Mouse (Mus musculus) neural tube, embryonic 14.5 days (tissue): ENCODE data around the gene Cox4i2. TPM values are rescaled to one million over a fixed set of nuclear protein-coding genes. Genes with fewer than 3 reads are reported as not detected.

Source experiments
- ATAC-seq: fragments of 200-750 bp; cut with Nextera tagmentation; 2 replicates; pipeline ENCODE4 v1.8.0; 2017; ENCODE audit warnings: low read depth, mild to moderate bottlenecking, moderate TSS enrichment, moderate library complexity
- H3K27ac ChIP-seq: fragments of 300-500 bp; sonication (generic); 2 replicates; pipeline ENCODE4 v1.5.1; 2014; ENCODE audit warnings: low read depth, mild to moderate bottlenecking, control low read depth, low read length, moderate library complexity, mixed read lengths
- H3K27me3 ChIP-seq: fragments of 300-500 bp; sonication (generic); 2 replicates; pipeline ENCODE4 v1.6.1; 2014; ENCODE audit warnings: low read length; ENCODE audit not compliant: control insufficient read depth, insufficient read depth
- H3K36me3 ChIP-seq: fragments of 300-500 bp; sonication (generic); 2 replicates; pipeline ENCODE4 v1.6.1; 2014; ENCODE audit warnings: low read length, mixed read lengths; ENCODE audit not compliant: control insufficient read depth, insufficient read depth
- H3K4me1 ChIP-seq: fragments of 300-500 bp; sonication (generic); 2 replicates; pipeline ENCODE4 v1.6.1; 2014; ENCODE audit warnings: low read length; ENCODE audit not compliant: control insufficient read depth, insufficient read depth
- H3K4me2 ChIP-seq: fragments of 300-500 bp; sonication (generic); 2 replicates; pipeline ENCODE4 v1.6.1; 2014; ENCODE audit warnings: mild to moderate bottlenecking, low read depth, low read length, control low read depth
- H3K4me3 ChIP-seq: fragments of 300-500 bp; sonication (generic); 2 replicates; pipeline ENCODE4 v1.5.1; 2014; ENCODE audit warnings: low read depth, low read length, control low read depth, mixed read lengths
- H3K9ac ChIP-seq: fragments of 300-500 bp; sonication (generic); replicated peaks from 2 replicates; pipeline ENCODE4 v1.6.1; 2014; ENCODE audit warnings: low read depth, mild to moderate bottlenecking, control low read depth, low read length, mixed read lengths
- H3K9me3 ChIP-seq: fragments of 300-500 bp; sonication (generic); 2 replicates; pipeline ENCODE4 v1.6.1; 2016; ENCODE audit warnings: low read length; ENCODE audit not compliant: control insufficient read depth
- whole genome bisulfite sequencing: fragments of 180-500 bp; shearing (Covaris S2); extraction: QIAGEN DNeasy Blood & Tissue Kit; methylation state at CpG from one replicate; pipeline ENCODE4 v1.1.7; 2014; 5-methylcytosine and 5-hydroxymethylcytosine counted together
- polyA plus RNA-seq: library from polyadenylated mRNA; unstranded; fragments of >200 nt; fragmentation: Nextera tagmentation; extraction: Ambion mirVana; gene quantifications from 2 replicates; pipeline ENCODE4 v1.2.1, GENCODE M21; 2014

Cox4i2 gene
- polyA plus RNA-seq, 1 experiment from 2014 or later = 4.5 TPM

GRCm38 (mm10) chr2:152756474-152757393 lies 2.8 kb downstream of the Cox4i2 start:
- ATAC-seq = peak; percentile 45; the same call in 1 of the 2 replicates

GRCm38 (mm10) chr2:152757478-152757877 lies 3.5 kb downstream of the Cox4i2 start:
- ATAC-seq = no peak
- Histone ChIP-seq H3K27ac (no peak overlapping the region), H3K4me1 (peaks cover 4% of the 10 kb centered on the region; the same call in 1 of the 2 replicates), H3K9ac (no peak overlapping the region), H3K4me3 (no peak overlapping the region), H3K4me2 (no peak overlapping the region), H3K9me3 (no peaks in the 10 kb centered on the region), H3K36me3 (no peaks in the 10 kb centered on the region), H3K27me3 (no peaks in the 10 kb centered on the region)
- WGBS = 86% methylated on average over 2 of the region's 2 CpGs

More at GRCm38 (mm10) chr2:152756474-152757393, 2.8 kb downstream of the Cox4i2 start:
- Histone ChIP-seq H3K27ac (no peak overlapping the region), H3K9ac (no peak overlapping the region), H3K27me3 (no peaks in the 10 kb centered on the region), H3K9me3 (no peaks in the 10 kb centered on the region), H3K36me3 (no peaks in the 10 kb centered on the region), H3K4me3 (no peak overlapping the region), H3K4me1 (peaks cover 4% of the 10 kb centered on the region; the same call in 1 of the 2 replicates), H3K4me2 (no peak overlapping the region)
- 59% methylated on average over 17 of the region's 17 CpGs for WGBS

DNA sequence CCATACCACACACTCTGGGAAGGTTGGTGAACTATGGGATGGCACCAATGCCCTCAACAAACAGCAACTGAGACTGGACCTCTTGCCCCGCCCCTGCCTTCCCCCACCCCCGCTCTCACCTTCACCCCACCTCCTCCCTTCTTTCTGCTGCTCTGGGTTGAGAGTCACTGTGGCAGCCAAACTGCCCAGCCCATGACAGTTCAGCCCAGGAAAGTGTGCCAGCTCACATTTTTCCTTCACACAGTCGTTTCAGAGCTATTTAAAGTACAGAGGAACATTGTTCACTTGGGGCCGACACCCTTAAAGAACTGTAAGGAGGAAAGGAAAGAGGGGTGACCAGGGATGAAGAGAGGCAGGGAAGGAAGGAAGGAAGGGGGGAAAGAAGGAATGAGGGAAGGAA lies 4.4 kb downstream of the Cox4i2 start:
- peaks cover 4% of the 10 kb centered on the region; the same call in 1 of the 2 replicates for H3K4me1 ChIP-seq
- 39% methylated on average over 4 of the region's 4 CpGs for WGBS
- H3K9ac ChIP-seq = no peak overlapping the region
- H3K36me3 ChIP-seq = no peaks in the 10 kb centered on the region
- no peak overlapping the region for H3K4me2 ChIP-seq
- H3K27ac ChIP-seq = no peak overlapping the region
- no peaks in the 10 kb centered on the region for H3K9me3 ChIP-seq
- H3K27me3 ChIP-seq = no peaks in the 10 kb centered on the region
- ATAC-seq = no peak
- no peak overlapping the region for H3K4me3 ChIP-seq

GRCm38 (mm10) chr2:152763310-152763709 lies 9.3 kb downstream of the Cox4i2 start:
- Histone ChIP-seq H3K27me3 (no peaks in the 10 kb centered on the region), H3K4me3 (no peak overlapping the region), H3K4me2 (no peak overlapping the region), H3K27ac (no peak overlapping the region), H3K36me3 (no peaks in the 10 kb centered on the region), H3K9me3 (no peaks in the 10 kb centered on the region), H3K4me1 (peaks cover 13% of the 10 kb centered on the region), H3K9ac (no peak overlapping the region)
- 82% methylated on average over 6 of the region's 6 CpGs for WGBS
- no peak for ATAC-seq

GRCm38 (mm10) chr2:152764172-152765044 lies 10.4 kb downstream of the Cox4i2 start:
- no peak overlapping the region for H3K27ac ChIP-seq
- H3K4me3 ChIP-seq = no peak overlapping the region
- H3K36me3 ChIP-seq = no peaks in the 10 kb centered on the region
- peaks cover 13% of the 10 kb centered on the region for H3K4me1 ChIP-seq
- 0 out of 2 replicates have a peak overlapping the region, but pooled peaks have one; percentile 3 for H3K9ac ChIP-seq
- peak; percentile 19; the same call in 1 of the 2 replicates for ATAC-seq
- WGBS = 2% methylated on average over 14 of the region's 14 CpGs
- peak overlapping the region; percentile 32 for H3K4me2 ChIP-seq
- no peaks in the 10 kb centered on the region for H3K27me3 ChIP-seq
- no peaks in the 10 kb centered on the region for H3K9me3 ChIP-seq

DNA sequence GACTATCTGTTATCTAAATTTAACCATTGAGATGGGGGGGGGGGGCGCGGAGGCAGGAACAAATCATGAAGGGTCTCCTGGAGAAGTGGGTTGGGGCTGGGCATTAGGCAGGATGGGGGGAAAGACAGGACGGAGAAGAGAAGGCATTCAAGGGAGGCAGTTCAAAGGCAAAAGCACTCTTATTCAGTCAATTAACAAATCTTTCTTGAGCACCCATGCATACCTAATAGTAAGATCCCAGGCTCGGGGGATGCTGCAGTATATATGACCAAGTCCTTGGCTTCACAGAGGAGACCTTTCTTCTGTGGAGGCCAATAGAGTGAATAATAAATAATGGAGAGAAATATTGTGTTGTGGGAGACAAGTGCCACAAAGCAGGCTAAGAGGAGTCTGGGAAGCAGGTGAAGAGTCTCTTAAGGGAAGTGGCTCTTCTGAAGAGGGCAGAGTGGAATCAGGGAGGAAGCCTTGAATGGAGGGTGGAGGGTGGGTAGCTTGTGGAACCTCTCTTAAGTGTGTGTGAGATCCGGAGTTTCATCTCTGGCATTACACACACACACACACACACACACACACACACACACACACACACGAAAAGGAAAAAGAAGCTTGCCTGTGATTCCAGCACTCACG lies 11.2 kb downstream of the Cox4i2 start:
- Histone ChIP-seq H3K9ac (0 out of 2 replicates have a peak overlapping the region, but pooled peaks have one; percentile 3), H3K4me3 (no peak overlapping the region), H3K9me3 (no peaks in the 10 kb centered on the region), H3K27me3 (no peaks in the 10 kb centered on the region), H3K27ac (no peak overlapping the region), H3K36me3 (no peaks in the 10 kb centered on the region), H3K4me1 (peaks cover 13% of the 10 kb centered on the region), H3K4me2 (peak overlapping the region; percentile 32; the same call in 1 of the 2 replicates)
- ATAC-seq = 0 out of 2 replicates have a peak, but pooled peaks have one; percentile 25
- 16% methylated on average over 7 of the region's 7 CpGs for WGBS

DNA sequence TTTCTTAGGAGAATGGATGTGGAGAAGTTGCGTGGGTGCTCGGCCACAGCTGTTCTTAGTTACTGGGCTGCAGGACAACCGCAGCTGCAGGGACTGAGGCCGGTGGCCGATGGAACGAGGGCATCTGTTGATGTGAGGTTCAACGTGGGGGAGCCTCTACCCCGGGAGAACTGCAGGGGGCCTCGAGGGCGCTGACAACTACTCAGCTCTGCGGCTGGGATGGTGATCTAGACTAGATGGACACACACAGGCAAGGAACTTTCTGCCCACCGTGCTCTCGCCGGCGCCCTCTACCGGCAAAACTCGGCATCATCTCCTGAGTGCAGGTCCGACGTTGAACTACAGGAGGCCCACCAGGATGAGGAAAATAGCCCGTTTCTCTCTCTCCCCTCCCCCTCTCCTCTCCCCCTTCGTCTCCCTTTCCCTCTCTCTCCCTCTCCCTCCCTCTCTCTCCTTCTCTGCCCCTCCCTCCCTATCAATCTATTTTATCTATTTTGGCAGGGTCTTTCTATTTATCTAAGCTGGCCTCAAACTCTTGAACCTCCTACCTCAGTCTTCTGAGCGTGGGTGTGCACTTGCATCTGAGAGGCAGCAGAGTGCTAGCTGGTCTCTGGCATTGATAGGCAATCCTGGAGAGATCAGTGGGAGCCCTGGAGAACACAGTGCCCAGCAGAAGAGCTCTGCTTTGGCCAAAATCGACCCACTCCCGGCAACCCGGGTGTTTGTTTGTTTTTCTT lies 12.6 kb downstream of the Cox4i2 start:
- no peak overlapping the region for H3K4me3 ChIP-seq
- H3K4me2 ChIP-seq = no peak overlapping the region
- H3K27ac ChIP-seq = no peak overlapping the region
- H3K9me3 ChIP-seq = no peaks in the 10 kb centered on the region
- no peaks in the 10 kb centered on the region for H3K36me3 ChIP-seq
- 26% methylated on average over 25 of the region's 25 CpGs for WGBS
- H3K4me1 ChIP-seq = peaks cover 13% of the 10 kb centered on the region
- ATAC-seq = no peak; the same call in 1 of the 2 replicates
- H3K27me3 ChIP-seq = no peaks in the 10 kb centered on the region
- no peak overlapping the region for H3K9ac ChIP-seq

DNA sequence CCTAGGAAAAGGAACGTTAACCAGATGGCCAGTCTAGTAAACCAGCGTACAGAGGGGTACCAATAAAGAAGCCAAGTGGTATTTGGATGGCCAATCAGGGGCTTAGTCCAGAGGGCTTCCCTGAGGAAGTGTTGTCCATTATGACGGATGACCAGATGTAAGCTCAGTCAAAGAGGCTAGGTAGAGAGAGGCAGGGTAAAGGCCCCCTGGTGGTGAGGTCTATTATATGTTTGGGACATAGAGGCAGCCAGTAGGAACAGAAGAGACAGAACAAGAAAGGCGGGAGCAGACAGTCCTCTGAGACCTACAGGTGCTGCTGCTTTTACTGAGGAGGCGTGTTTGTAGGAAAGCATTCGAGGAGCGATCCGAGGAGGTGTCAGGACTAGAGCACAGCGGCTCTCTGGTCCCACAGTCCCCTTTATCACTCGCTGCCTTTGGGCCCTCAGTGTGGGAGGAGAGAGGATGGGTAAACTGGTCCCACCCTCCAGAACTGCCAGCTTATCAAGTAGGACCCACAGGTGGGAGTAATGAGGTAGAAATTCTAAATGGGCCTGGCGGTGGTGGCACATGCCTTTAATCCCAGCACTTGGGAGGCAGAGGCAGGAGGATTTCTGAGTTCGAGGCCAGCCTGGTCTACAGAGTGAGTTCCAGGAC lies 13.8 kb downstream of the Cox4i2 start:
- Histone ChIP-seq H3K9me3 (no peaks in the 10 kb centered on the region), H3K4me1 (peaks cover 13% of the 10 kb centered on the region)
- WGBS = 57% methylated on average over 12 of the region's 12 CpGs

More for the DNA sequence above, 13.8 kb downstream of the Cox4i2 start:
- Histone ChIP-seq H3K9ac (no peak overlapping the region), H3K27me3 (no peaks in the 10 kb centered on the region), H3K4me2 (no peak overlapping the region), H3K4me3 (no peak overlapping the region), H3K36me3 (no peaks in the 10 kb centered on the region), H3K27ac (no peak overlapping the region)
- ATAC-seq = no peak
